Mouse (Mus musculus) neural tube, embryonic 10.5 days (tissue): ENCODE measurements around the gene Wdr20rt.
"Not testable (repeated sequence)": the region's sequence is repeated elsewhere in the genome, so short reads cannot be mapped to it uniquely, and the experiment has no call there.

ENCODE experiments used
- DNase-seq: peaks from one replicate; pipeline ENCODE4 v3.0.0-alpha.2; 2017; ENCODE audit warnings: low spot score; ENCODE audit errors: extremely low spot score

Gene Wdr20rt

DNA sequence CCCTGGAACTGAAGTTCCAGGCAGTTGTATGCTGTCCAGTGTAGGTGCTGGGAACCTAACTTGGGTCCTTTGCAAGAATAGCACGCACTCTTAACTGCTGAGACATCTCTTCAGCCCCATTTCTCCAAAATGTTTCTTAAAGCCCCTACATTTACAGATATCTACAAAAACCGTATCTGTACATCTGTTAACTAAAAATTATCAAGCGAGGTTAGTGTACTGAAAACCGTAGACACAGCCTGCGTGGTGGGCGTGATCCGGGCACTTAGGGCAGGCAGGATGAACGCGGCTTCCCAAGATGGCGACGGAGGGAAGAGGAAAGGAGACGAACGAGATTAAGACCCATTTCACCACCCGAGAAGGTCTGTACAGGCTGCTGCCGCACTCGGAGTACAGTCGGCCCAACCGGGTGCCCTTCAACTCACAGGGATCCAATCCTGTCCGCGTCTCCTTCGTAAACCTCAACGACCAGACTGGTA lies at the start of gene Wdr20rt:
Wdr20rt (plus strand) TSS at position 51 of the 479 bp plus-strand sequence.
- DNase-seq = no peak

DNA sequence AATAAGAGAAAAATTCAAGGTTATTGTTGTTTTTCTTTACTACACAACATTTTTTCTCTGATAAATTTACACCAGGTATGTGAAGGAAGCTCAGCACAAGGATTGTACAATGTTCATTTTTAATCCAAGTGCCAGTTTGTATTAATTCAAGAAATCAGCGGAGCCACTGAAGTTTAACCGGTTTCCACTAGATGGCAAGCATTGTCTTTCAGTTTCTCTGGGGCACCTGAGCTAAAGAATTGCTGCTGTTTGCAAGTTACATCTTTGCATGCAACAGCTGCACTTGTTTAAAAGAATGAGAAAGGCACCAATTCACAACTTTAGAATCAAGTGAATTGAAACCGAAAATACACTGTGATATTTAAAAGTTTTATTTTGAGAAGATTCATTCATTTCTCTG lies 38.0 kb upstream of the Wdr20rt start:
- no peak for DNase-seq

DNA sequence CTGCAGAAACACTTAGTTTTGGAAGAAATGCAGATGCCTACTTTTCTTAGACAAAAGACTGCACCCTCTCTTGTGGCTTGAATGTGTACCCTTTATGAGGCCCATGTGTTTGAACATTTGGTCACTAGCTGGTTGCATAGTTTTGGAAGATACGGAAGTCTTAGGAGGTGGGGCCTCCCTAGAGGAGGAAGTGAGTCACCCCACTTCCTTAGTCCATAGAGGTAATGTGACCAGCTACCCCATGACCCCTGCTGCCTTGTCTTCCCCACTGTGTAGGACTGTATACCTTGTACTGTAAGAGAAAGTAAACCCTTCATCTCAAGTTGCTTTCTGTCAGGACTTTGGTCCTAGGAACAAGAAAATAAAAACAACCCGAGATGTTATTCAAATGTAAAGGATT lies 36.1 kb upstream of the Wdr20rt start:
- no peak for DNase-seq

DNA sequence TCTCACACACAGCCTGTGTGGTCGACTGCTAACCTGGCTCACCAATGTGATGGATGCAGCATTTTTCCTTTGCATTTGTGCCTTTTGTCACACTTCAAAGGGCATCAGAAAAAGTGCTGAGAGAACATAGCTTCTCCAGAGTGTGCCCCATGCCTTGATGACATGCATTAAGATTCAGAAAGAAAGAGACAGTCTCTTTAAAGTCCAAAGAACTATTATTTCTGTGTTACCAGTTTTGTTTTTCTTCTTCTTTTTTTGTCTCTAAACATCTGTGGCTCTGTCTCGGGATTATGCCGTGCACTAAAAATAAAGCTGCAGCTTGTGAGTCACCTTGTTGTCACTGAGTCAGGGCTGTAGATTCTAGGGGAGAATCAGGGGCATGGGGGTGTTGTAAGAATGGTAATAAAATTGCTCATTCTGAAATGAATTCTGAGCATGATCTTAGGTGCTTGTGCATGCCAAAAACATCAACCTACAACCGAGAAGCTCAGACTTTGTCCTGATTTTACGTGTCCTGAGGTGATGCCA lies 31.2 kb upstream of the Wdr20rt start:
- no peak for DNase-seq

DNA sequence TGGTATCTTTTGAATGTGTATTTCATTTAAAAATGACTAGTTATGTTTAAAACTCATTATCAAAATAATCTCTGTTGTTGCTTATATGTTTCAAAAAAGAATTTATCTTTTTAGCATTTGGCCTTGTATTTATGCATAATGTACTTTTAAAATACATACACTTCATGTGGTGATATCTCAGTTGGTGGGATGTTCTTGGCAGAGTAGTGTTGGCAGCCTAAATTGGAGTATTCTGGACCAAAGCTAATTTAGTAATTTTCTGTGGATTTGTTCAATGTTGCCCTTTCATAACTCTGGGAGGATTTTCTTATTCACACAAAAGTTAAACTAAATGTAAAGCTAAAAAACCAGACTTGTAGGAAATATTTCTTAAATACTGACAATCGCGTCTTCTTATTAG lies 23.5 kb upstream of the Wdr20rt start:
- DNase-seq = no peak

DNA sequence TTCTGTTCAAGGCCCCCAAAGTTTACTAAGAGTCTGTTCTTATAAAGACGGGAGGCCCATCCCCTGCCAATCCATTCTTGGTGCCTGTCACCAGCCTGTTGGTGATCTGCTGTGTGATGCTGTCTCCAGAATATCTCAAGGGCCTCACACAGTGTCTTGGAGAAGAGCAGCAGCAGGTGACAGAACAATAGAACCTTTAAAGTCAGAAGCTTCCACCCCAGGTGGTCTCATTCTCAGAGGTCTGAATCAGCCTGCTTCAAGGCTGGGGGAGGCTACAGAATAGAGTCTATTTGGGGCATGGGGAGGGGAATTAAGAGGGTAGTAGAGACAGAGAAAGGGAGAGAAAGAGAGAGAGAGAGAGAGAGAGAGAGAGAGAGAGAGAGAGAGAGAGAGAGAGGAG lies 18.9 kb upstream of the Wdr20rt start:
- no peak for DNase-seq

DNA sequence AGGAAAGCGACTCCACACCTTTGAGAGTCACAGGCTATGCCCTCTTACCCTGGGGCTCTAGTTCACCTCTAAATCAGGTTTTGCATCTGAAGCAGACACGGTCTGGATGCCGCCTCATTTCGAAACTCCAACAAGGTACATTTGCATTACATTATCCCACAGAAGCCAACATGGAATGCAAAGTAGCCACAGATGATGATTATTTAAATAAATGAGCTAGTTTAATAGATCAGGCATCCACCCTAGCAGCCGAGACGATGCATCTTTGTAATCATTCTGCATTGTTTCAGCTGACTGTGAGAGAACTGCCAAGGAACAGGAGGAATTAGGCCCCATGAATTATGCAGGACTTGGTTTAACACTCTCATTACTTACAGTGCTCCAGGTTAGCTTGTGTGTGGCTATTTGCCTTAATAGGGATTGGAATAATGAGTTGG lies 8.9 kb upstream of the Wdr20rt start:
- DNase-seq = no peak

DNA sequence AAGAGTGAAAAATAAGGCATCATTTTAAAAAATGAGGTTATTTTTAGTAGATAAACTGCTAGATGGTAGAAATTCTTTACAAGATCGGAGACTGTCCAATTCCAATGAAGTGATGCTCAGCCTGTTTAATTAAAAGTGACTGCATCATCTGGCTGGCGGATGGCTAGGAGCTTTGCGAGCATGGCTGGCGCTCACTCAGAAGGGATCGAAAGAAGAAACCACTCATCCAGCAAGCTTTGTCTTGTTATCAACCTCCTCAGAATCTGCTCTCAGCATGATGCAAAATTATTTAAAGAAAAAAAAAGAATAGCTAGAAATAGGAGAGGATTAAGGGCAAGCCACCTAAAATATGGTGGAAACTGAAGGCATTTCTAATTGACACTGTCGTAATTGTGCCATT lies 3.3 kb downstream of the Wdr20rt start:
- no peak for DNase-seq

DNA sequence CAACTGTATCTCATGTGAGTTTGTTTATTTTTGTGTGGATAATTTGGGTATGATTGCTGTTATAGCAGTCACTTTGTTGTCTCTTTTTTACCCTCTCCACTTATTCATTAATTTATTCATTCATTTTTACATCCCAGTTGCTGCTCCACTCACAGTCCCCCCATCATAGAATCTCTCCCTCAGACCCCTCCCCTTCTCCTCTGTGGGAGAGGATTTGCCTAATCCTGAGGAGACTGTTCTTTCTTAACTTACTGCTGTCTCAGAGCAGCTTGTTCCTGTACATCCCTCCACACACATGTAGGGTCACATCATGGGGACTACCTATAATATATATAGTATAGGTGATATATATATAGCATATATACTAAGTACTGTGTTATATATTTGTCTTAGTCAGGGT lies 3.7 kb downstream of the Wdr20rt start:
- no peak for DNase-seq

DNA sequence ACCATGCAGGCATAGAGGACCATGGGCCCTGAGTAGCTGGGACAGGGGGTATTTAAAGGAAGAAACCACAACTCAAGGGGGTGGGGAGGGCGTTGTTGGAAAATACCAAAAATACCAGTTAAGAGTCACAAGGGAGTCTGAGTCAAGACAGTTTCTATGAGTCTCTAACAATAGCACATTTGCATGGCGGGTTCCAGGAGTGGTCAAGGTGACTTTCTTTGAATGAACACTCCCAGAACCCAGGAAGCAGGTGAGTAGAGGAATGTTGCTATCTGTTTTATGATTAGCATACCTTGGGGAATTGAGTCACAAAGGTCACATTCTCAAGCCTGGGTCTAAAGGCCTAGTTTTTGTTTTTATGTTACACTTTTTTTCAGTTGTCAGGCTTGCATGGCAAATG lies 7.5 kb downstream of the Wdr20rt start:
- not testable (repeated sequence) for DNase-seq

DNA sequence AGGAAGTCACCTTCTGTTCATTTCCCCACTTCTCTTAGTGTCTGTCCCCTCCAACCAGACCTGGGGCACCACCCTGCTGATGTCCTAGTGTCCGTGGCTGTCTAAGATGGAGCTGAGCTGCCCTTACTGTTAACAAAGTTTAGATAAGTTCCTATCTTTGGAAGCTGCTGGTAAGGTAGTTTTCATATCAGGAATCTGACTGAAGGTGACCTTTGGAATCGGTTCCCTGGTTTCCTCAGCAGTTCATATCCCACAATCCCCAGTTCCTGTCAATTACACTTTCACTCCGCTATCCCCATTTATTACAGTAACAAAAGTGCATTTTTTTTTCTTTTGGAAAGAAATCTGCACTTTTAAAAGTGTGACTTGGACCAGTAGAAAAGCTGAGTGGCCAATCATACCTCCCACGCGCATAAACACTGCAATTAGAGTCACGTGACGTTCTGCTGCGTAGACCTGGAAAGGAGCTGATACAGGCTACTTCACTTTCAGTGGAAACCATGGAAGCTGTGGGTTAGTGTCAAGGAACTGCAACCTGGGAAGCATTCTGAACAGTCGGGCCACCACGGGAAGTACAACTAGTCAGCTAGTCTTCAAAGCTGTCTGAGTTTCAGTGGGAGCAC lies 24.9 kb downstream of the Wdr20rt start:
- no peak for DNase-seq

DNA sequence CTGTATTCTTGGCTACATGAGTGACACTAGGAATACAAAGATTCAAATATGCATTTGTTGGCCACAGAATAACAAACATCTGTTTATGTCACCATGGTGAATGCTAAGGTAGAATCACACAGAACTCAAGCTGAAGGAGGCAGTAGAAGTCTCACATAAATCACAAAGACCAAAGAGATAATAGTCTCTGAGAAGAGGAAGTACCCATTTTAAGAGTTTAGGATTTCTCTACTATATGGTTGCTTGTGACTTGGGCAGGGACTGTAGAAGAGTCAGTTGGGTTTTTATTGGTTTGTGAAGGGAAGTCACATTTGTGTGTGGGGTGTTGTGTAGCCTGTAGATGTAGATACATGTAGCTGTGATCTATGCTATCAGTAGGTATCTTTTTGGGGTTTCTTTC lies 31.6 kb downstream of the Wdr20rt start:
- DNase-seq = no peak

DNA sequence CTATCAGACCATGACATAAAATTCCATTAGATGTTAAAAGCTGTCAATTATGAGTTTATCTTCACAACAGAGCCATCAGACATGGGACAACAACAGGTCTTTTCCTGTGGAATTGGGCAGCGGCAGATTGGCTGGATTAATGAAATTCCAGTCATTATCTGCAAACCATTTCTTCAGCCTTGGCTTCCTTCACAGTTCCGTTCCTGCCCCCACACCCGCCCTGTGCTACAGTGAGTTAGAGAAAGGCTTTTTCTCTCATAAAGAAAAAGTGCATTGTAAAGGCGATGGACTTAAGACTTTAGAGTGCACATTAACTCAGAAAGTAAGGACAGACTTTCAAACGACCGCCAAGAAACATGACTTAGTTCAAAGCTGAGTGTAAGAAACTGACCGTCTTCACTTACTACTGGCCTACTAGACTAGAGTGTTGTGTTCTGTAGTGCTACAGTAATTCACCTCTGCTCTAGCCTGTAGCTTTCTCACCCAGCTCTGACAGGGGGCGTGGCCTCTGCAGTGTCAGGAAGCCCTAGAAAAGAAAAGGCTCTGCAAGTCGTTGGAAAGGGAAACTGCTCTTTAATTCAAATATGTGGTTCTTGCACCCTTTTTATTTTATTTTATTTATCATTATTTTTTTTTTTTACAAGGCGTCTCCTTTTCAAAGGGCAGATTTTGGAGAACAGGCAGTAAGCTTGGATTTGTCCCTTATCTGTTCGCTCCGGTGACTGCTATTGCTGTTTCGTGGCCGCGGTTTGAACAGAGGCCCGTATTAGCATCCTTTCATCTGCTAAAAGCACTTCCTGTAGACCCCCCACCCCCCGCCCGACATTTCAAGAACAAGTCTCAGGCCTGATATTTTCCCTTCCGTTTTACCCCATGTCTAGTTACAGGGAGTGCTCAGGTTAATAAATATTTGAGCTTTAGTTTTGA lies 33.2 kb downstream of the Wdr20rt start:
- DNase-seq = no peak

DNA sequence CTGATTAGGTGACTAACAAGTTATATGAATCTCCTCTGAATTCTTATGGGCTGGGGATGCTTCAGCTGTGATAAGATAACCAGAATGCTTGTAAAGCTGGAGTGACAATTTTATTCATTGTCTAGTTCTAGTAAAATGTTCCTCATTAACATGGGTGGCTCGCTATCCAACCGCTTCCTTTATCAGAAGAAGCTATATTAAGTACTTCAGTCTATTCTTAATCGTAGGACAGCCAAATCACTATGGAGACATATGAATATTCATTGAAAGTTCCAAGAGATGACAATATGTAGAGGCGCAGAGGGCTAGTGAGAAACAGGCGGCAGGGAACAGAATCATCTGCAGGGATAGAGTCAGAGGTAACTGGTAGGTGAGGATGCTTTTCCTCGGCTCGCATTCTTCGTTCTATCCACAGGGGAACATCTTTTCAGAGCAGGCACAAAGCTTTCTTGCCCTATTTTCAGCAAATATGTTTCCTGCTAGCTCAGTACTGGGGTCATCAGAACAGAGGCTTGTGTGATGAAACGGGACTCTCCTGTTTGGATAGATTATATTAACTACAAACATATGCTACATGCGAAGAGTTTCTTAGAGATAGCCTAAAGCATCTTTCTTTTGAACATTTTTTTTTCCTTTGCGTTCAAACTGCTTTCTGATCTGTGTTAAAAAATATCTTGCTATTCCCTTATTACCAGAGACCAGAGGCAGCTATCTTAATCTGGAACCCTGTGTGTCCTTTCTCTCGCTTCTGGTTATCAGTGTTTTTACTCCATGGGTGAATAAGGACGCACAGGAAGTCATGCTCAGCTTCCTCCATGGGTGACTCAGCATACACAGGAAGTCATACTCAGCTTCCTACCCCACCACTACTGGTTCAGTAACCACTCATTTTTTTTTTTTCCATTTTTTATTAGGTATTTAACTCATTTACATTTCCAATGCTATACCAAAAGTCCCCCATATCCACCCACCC lies 34.1 kb downstream of the Wdr20rt start:
- DNase-seq = no peak

DNA sequence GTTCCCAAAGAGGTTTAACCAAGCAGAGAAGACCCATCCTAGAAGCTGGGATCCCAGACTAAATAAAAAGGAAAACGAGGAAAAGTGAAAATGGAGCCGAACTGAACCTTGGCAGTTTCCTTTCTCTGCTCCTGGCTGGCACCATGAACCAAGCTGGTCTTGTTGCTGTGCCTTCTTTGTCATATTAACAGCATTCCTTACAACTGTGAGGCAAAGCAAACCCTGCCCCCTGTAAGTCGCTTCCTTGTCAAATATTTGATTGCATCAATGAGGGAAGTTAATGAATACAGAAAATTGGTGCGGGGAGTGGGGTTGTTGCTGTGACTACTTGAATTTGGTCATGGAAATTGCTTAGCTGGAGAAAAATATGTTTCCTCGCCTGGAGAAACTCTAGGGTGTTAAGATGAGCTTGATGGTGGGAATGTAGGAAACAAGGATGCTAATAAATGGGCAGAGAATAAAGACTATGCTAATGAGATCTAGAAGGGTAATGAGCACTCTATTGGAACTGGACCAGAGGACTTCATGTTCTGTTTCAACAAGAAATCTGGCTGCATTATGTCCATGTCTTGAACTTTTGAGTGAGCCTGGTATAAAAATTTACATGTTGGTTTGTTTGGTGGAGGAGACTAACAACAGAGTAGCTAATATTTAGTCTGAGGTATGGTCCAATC lies 43.1 kb downstream of the Wdr20rt start:
- no peak for DNase-seq

DNA sequence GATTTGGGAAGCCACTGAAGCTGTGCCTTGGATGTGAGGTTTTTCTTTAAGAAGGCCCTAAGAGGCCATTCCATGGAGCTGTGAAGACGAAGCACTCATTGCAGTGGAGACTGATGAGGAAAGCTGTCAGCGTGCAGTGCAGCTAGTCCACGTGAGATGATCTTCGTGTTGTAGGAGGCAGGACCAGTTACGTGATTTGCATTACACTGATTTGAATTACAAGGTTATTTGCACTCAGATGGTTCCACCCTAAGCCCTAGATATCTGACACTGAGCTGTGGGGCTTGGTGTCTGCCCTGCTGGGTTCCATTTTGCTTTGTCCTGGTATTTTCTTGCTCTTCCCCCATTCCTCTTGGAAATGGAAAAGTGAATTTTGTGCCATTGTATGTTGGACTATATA lies 44.1 kb downstream of the Wdr20rt start:
- DNase-seq = no peak

DNA sequence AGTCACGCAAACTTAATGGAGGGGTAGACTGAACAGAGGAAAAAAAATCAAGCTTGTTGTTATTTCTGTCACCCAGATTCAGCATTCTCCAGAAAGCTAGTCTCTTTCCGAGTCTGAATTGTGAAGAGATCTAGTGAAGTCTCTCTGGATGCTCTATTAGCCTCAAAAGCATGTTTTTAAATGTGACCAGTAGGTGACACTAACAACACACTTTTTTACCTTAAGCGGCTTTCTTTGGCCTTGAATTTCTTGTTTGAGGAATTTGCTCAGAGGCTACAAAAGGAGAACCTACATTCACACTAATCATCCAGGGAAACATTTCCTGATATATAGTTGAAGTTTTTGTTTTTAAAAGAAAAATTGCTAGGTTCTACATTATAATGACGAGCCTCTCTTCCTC lies 48.5 kb downstream of the Wdr20rt start:
- no peak for DNase-seq
